Mouse (Mus musculus): ENCODE measurements around the gene Rtn4rl2. TPM values are rescaled to one million over a fixed set of nuclear protein-coding genes. Genes with fewer than 3 reads are reported as not detected.

Gene Rtn4rl2
- total RNA-seq, 2 experiments from 2014 or later, result 0.37 to 0.80 TPM

Small RNA genes within 50 kb of the gene (microRNA-seq; reads per million reads assigned to microRNA genes)
- gene Gm24332, result not detected

Other genes starting within 250 kb of the Rtn4rl2 start
- gene Ctnnd1, start 235.9 kb downstream of the Rtn4rl2 start, total RNA-seq (2021), result 10 to 100 TPM; 89.3 to 97.3 TPM
- gene Btbd18, start 227.6 kb downstream of the Rtn4rl2 start, total RNA-seq (2021), result under 1 TPM in 1 of 2 experiments, not detected in 1; 0.08 TPM
- 10 to 100 TPM; 32.2 to 49.9 TPM for gene Selenoh, start 215.9 kb downstream of the Rtn4rl2 start, total RNA-seq (2021)
- under 1 TPM; 0.08 to 0.76 TPM for gene Gm28635, start 208.7 kb downstream of the Rtn4rl2 start, total RNA-seq (2021)
- gene Med19, start 208.3 kb downstream of the Rtn4rl2 start, total RNA-seq (2021), result 10 to 100 TPM; 17.8 to 19.3 TPM
- gene Tmx2, start 207.6 kb downstream of the Rtn4rl2 start, total RNA-seq (2021), result 10 to 100 TPM; 46.6 to 48.5 TPM
- 10 to 100 TPM; 45.1 to 50.9 TPM for gene Zdhhc5, start 171.5 kb downstream of the Rtn4rl2 start, total RNA-seq (2021)
- gene Clp1, start 159.4 kb downstream of the Rtn4rl2 start, total RNA-seq (2021), result 1 to 10 TPM; 6.8 to 8.6 TPM
- gene Ypel4, start 152.7 kb downstream of the Rtn4rl2 start, total RNA-seq (2021), result under 1 TPM; 0.74 to 0.78 TPM
- 1 to 10 TPM; 4.0 to 6.3 TPM for gene Gm19426, start 143.1 kb downstream of the Rtn4rl2 start, total RNA-seq (2021)
- gene Serping1, start 111.3 kb downstream of the Rtn4rl2 start, total RNA-seq (2021), result 10 to 100 TPM; 67.9 to 78.7 TPM
- 10 to 100 TPM; 10.7 to 11.4 TPM for gene Ube2l6, start 87.9 kb downstream of the Rtn4rl2 start, total RNA-seq (2021)
- 10 to 100 TPM; 57.0 to 70.9 TPM for gene Smtnl1, start 64.1 kb downstream of the Rtn4rl2 start, total RNA-seq (2021)
- 10 to 100 TPM; 48.9 to 51.4 TPM for gene Timm10, start 59.7 kb downstream of the Rtn4rl2 start, total RNA-seq (2021)
- 1 to 10 TPM; 5.6 to 7.8 TPM for gene Slc43a1, start 47.9 kb downstream of the Rtn4rl2 start, total RNA-seq (2021)
- gene Slc43a3, start 49.9 kb upstream of the Rtn4rl2 start, total RNA-seq (2021), result 10 to 100 TPM; 29.4 to 29.7 TPM
- not detected for gene Prg2, start 93.8 kb upstream of the Rtn4rl2 start, total RNA-seq (2021)
- gene Prg3, start 101.5 kb upstream of the Rtn4rl2 start, total RNA-seq (2021), result not detected
- gene Ssrp1, start 150.5 kb upstream of the Rtn4rl2 start, total RNA-seq (2021), result 100 to 1,000 TPM in 1 of 2 experiments, 10 to 100 TPM in 1; 98.2 to 105 TPM
- gene P2rx3, start 150.8 kb upstream of the Rtn4rl2 start, total RNA-seq (2021), result under 1 TPM; 0.60 to 0.91 TPM
- gene Tnks1bp1, start 161.3 kb upstream of the Rtn4rl2 start, total RNA-seq (2021), result 10 to 100 TPM; 89.8 to 92.6 TPM
- gene Aplnr, start 249.5 kb upstream of the Rtn4rl2 start, total RNA-seq (2021), result 10 to 100 TPM; 86.8 to 91.9 TPM

All from gastrocnemius, postnatal 4 days (tissue).